Mouse (Mus musculus) kidney, adult 2 months (tissue): ENCODE measurements around the gene Evc2. TPM values are rescaled to one million over a fixed set of nuclear protein-coding genes. Genes with fewer than 3 reads are reported as not detected.
A peak's percentile ranks its signal among the peaks of the same experiment; 100 is the strongest.

Source experiments
- DNase-seq: peaks from one replicate; pipeline ENCODE4 v3.0.0; 2021
- H3K27ac ChIP-seq: fragments of 200-500 bp; 2 replicates; pipeline ENCODE4 v1.5.1; 2012; ENCODE audit warnings: low read depth, low read length, control low read depth, inconsistent platforms; ENCODE audit not compliant: insufficient read depth
- H3K27me3 ChIP-seq: fragments of 200-500 bp; replicated peaks from 2 replicates; pipeline ENCODE4 v1.6.1; 2012; ENCODE audit warnings: mild to moderate bottlenecking, moderate library complexity, low read length, inconsistent platforms; ENCODE audit not compliant: control insufficient read depth, insufficient read depth
- H3K36me3 ChIP-seq: fragments of 200-500 bp; 2 replicates; pipeline ENCODE4 v1.6.1; 2012; ENCODE audit warnings: mild to moderate bottlenecking, moderate library complexity, low read length, inconsistent platforms; ENCODE audit not compliant: control insufficient read depth, insufficient read depth
- H3K4me1 ChIP-seq: fragments of 200-500 bp; 2 replicates; pipeline ENCODE4 v1.6.1; 2011; ENCODE audit warnings: low read length; ENCODE audit not compliant: control insufficient read depth, insufficient read depth
- H3K4me3 ChIP-seq: fragments of 200-500 bp; 2 replicates; pipeline ENCODE4 v1.5.1; 2011; ENCODE audit warnings: mild to moderate bottlenecking, low read depth, low read length, control low read depth; ENCODE audit not compliant: insufficient read depth
- CTCF ChIP-seq: fragments of 200-500 bp; conservative IDR thresholded peaks from 2 replicates; pipeline ENCODE4 v1.5.1; 2011; ENCODE audit warnings: low read depth, mild to moderate bottlenecking, control low read depth, low read length, moderate library complexity, mixed read lengths; ENCODE audit not compliant: insufficient read depth, insufficient read length
- POLR2A ChIP-seq: fragments of 200-500 bp; IDR thresholded peaks from one replicate; pipeline ENCODE4 v1.6.1; 2011; ENCODE audit warnings: low read depth, low read length, control low read depth
- WGBS: fragments of 180-500 bp; shearing (Covaris S2); methylation state at CpG from one replicate; pipeline ENCODE4 v1.1.7; 2018; 5-methylcytosine and 5-hydroxymethylcytosine counted together
- polyA plus RNA-seq: library from polyadenylated mRNA; depleted of rRNA; stranded (reverse); fragments of >200 nt; gene quantifications from 2 replicates; pipeline ENCODE4 v1.2.3, GENCODE M21; 2012

Evc2 gene
- polyA plus RNA-seq, 1 experiment, result 29.0 TPM

DNA sequence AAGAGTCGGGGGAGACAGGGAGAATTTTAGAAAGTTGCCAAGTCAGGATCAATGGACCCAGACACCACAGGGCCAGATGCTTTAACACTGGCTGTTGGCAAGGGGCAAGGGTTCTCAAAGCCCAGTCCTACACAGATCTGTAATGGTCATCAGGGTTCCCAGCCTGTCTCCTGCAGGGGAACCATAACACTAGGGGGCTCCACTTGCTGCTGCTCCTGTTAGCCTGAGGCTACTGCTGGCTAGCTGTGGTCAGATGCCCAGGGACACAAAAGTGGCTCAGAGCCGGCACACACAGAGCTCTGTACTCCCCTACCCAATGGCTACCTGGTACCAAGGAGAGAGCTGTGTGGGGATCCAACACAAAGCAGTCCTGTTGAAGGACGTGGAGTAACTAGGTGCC is 97.1 kb downstream of the Evc2 start:
- Histone ChIP-seq H3K27me3 (no peaks in the 10 kb centered on the region), H3K36me3 (no peaks in the 10 kb centered on the region), H3K27ac (no peak overlapping the region), H3K4me1 (no peaks in the 10 kb centered on the region), H3K4me3 (no peak overlapping the region)
- TF ChIP-seq POLR2A, result no peak
- peak; percentile 29; the same call in 1 of the 2 replicates for TF ChIP-seq CTCF
- DNase-seq, result peak; percentile 19
- 72% methylated on average over 3 of the region's 3 CpGs for whole genome bisulfite sequencing

DNA sequence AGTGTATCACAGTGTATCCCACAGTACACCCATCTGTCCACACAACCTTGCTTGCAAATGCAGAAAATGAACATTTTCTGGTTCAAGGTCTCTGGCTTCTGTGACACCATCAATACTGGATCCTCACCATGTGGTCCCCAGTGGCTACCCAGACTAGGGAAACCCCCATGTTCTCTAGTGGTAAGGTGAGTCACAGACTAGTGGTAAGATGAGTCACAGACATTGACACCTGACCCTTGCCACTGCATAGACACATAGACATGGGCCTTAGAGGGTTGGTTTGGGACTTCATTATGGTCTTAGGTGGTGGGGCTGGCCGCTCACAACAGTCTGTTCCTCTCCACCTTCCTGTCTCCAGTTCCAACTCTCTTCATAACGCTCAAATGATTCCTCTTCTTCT is 104.5 kb downstream of the Evc2 start:
- WGBS, result 89% methylated on average over 2 of the region's 2 CpGs
- Histone ChIP-seq H3K4me3 (no peak overlapping the region), H3K27me3 (no peaks in the 10 kb centered on the region), H3K36me3 (no peaks in the 10 kb centered on the region), H3K27ac (no peak overlapping the region), H3K4me1 (no peaks in the 10 kb centered on the region; the same call in 1 of the 2 replicates)
- DNase-seq, result no peak
- no peak for TF ChIP-seq CTCF
- TF ChIP-seq POLR2A, result no peak

DNA sequence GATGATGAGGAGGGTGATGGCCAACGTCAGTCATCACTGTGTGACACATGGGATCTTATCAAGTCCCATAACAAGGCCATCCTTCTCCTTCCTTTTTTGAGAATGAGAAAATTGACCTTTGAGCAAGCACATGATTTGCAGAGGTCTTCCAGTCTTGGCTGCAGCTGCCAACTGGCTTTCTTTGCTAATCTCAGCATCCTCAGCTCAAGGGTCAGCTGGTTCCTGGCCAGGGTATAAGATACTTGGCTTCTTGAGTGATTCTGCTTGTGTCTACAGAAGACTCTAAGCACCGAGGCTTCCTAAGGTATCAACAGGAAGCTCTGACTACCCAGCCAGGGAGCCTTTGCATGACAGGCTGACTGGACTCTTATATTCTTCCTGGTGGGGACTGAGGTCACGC is 109.2 kb downstream of the Evc2 start:
- TF ChIP-seq POLR2A, result no peak
- TF ChIP-seq CTCF, result no peak
- H3K27me3 ChIP-seq, result no peaks in the 10 kb centered on the region
- no peak overlapping the region for H3K27ac ChIP-seq
- peak; percentile 87 for DNase-seq
- H3K36me3 ChIP-seq, result no peaks in the 10 kb centered on the region
- WGBS, result 58% methylated on average over 3 of the region's 3 CpGs
- H3K4me3 ChIP-seq, result no peak overlapping the region
- no peaks in the 10 kb centered on the region; the same call in 1 of the 2 replicates for H3K4me1 ChIP-seq

DNA sequence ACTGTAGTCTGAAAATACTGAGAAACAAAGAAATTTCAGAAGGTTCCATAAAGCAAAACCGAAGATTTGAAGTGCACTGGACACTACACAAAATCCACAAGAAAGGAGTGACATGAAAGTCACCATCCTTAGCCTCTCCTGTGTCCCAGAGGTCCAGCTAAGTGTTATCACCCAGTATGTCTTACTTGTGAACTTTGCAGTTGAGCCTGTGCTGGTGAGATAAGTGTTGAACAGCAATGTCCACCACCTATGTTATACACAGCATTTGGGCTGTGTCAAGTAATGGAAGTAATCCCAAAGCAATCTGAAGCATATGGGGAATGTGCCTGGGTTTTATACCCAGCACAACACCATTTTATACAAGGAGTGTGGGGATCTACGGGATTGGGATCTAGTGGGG is 118.3 kb downstream of the Evc2 start:
- TF ChIP-seq POLR2A, result no peak
- no peak for TF ChIP-seq CTCF
- Histone ChIP-seq H3K4me1 (no peaks in the 10 kb centered on the region; the same call in 1 of the 2 replicates), H3K27ac (no peak overlapping the region), H3K27me3 (no peaks in the 10 kb centered on the region), H3K4me3 (no peak overlapping the region), H3K36me3 (no peaks in the 10 kb centered on the region)
- no peak for DNase-seq
- WGBS, result 68% methylated on average over 2 of the region's 2 CpGs

DNA sequence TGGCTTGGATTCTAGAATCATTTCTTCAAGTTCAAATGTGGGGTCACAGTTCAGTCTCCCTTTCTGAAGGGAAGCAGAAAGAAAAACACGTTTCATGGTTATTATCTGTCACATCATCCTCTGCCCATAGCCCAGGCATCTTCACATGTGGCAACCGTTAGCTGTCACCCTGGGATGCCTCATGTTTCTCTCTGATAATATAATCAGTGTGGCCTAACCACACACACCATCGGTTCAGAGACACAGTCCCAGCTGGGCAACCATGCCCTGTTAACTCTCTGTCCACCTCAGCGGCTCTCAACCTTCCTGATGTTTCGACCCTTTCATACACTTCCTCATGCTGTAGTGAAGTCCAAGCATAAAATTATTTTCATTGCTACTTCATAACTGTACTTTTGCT is 118.9 kb downstream of the Evc2 start:
- no peak overlapping the region for H3K4me3 ChIP-seq
- no peak for TF ChIP-seq CTCF
- no peak for TF ChIP-seq POLR2A
- H3K4me1 ChIP-seq, result no peaks in the 10 kb centered on the region; the same call in 1 of the 2 replicates
- DNase-seq, result no peak
- no peak overlapping the region for H3K27ac ChIP-seq
- WGBS, result 70% methylated on average over 5 of the region's 5 CpGs
- no peaks in the 10 kb centered on the region for H3K27me3 ChIP-seq
- H3K36me3 ChIP-seq, result no peaks in the 10 kb centered on the region

DNA sequence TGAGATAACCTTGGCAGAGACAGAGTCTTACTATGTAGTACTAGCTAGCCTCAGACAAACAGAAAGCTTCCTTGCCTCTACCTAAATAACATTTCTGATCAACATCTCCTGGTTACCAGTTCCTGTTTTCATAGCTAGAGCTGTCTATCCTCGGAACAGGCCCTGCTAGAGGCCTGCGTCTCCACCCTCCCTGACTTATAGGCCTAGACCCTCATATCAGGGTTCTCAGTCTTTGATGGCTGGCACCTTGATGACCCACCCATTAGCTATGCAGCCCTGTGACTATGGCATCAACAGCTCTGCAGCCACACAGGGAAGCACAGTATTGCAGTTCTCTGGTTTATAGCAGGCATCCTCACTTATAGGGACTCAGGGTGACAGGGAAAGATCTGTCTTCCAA is 119.5 kb downstream of the Evc2 start:
- no peak for DNase-seq
- no peak overlapping the region for H3K4me3 ChIP-seq
- H3K27ac ChIP-seq, result no peak overlapping the region
- H3K36me3 ChIP-seq, result no peaks in the 10 kb centered on the region
- WGBS, result 82% methylated on average over 2 of the region's 2 CpGs
- H3K4me1 ChIP-seq, result no peaks in the 10 kb centered on the region; the same call in 1 of the 2 replicates
- no peak for TF ChIP-seq CTCF
- no peak for TF ChIP-seq POLR2A
- no peaks in the 10 kb centered on the region for H3K27me3 ChIP-seq

DNA sequence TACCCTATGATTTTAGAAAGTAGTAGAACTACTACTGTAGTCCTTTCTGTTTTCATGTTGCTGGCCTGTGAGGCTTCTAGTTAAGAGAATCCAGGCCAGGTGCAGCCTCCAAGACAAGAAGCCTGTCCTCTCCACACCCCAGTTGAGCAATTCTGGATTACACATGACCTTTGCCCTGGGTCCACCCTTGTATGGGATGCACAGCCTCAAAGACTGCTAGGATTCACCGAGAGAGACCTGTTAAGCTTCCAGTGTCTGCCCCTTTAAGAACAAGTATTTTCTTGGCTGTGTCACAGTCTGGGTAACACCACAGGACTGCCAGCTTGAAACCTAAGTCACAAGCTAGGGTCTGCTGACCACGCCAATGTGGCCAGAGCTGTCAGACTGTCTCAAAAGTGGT is 119.9 kb downstream of the Evc2 start:
- Histone ChIP-seq H3K4me1 (no peaks in the 10 kb centered on the region; the same call in 1 of the 2 replicates), H3K36me3 (no peaks in the 10 kb centered on the region), H3K4me3 (no peak overlapping the region), H3K27me3 (no peaks in the 10 kb centered on the region), H3K27ac (no peak overlapping the region)
- WGBS, result 37% methylated on average over 2 of the region's 2 CpGs
- TF ChIP-seq CTCF (no peak), POLR2A (no peak)
- no peak for DNase-seq

DNA sequence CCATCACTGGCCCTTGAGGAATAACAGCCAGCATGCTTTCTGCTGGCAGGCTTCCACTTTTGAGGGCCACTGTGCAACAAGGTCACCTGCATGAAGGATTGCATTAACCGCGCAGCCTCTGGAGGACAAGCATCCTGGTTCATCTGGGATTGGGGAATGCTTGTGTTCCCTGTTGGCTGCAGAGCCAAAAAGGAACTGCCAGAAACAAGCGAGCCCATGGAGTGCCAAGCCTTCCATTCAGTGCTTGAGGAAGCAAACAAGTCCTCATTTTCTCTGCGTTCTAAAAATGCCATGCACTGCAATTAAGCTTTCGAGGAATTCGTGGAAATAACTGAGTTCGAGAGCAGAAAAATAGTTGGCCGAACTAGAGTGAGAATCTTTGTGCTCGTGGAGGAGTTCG is 127.2 kb downstream of the Evc2 start:
- Histone ChIP-seq H3K4me3 (no peak overlapping the region), H3K27me3 (no peaks in the 10 kb centered on the region), H3K27ac (no peak overlapping the region), H3K4me1 (no peaks in the 10 kb centered on the region), H3K36me3 (no peaks in the 10 kb centered on the region)
- no peak for TF ChIP-seq CTCF
- TF ChIP-seq POLR2A, result no peak
- WGBS, result 85% methylated on average over 10 of the region's 10 CpGs
- DNase-seq, result no peak
